Comparison of ENCODE assay signal across 8 mouse cellular contexts in the genomic region with DNA sequence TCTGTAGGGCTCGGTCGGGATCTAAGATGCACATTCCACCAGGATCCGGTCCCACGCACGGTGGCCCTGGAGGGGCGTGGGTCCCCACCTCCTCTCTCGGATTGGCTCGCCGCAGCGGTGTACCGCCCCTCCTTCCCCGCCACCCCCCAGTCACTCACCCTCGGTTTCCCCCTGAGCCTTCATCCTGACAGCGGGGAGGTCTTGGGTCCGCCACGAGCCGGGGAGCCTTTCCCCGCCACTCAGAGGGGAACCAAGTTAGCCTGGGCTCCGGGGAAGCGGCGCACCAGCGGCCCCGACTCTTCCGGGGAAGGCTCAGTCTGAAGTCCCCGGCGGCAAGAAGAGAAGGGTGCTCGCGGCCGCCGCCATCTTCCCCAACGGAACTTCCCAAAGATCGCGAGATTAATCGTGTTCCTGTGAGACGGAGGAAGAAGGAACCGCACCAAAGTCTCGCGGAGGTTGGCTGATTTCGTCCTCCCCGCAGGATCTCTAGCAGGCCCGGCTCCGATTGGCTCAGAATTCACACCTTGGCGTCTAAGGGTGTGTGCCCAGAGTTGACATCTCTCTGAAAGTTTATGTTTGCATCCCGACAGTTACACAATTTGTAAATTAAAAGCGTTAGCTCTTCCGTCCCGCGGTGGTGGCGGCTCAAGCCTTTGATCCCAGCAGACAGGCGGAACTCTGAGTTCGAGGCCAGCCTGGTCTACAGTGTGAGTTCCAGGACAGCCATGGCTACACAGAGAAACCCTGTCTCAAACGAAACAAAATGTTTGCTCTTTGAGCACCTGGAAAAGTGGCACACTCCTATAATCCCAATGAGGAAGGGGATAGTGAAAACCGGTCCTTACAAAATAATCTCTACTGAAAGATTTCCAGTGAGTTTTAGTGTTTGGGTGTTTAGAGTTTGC. TPM values are rescaled to one million over a fixed set of nuclear protein-coding genes. Genes with fewer than 3 reads are reported as not detected.
DNase-seq lines count a peak whose midpoint lies in the region; ATAC-seq and TF ChIP-seq lines count a peak whose summit lies in the region.

Gene Med1 (minus strand): TSS at position 393 of the 905 bp plus-strand sequence.

- TF ChIP-seq POLR2A in testis, adult 2 months (IDR thresholded peaks at IDR 0.05; ENCODE audit: control insufficient read depth, low read depth, low read length) = peak; percentile 91

- peak within 1 kb of the TSS; percentile 97 for H3K4me3 ChIP-seq in E14TG2a.4 (replicated peaks; ENCODE audit: low read length)
- H3K4me3 ChIP-seq in forebrain, embryonic 12.5 days (replicated peaks) = peak within 1 kb of the TSS; percentile 82
- peak within 1 kb of the TSS; percentile 96 for H3K4me3 ChIP-seq in heart, postnatal 0 days (ENCODE audit: low read depth, low read length)
- peak within 1 kb of the TSS; percentile 76 for H3K4me3 ChIP-seq in liver, embryonic 16.5 days (ENCODE audit: low read depth, low read length)
- peak within 1 kb of the TSS; percentile 80 for H3K4me3 ChIP-seq in neural tube, embryonic 13.5 days
- H3K4me3 ChIP-seq in testis, adult 2 months (ENCODE audit: control insufficient read depth, low read depth, low read length) = peak within 1 kb of the TSS; percentile 82

- no peak for TF ChIP-seq CTCF in E14TG2a.4 (conservative IDR thresholded peaks at IDR 0.05; ENCODE audit: low read length)
- no peak for TF ChIP-seq CTCF in heart, postnatal 0 days (IDR thresholded peaks at IDR 0.05; ENCODE audit: low read depth)
- no peak for TF ChIP-seq CTCF in testis, adult 2 months (IDR thresholded peaks at IDR 0.05; ENCODE audit: control insufficient read depth, insufficient read depth, insufficient replicate concordance, low read depth, low read length)

- WGBS in forebrain, embryonic 12.5 days = under 1% methylated on average over 51 of the region's 53 CpGs
- under 1% methylated on average over 50 of the region's 53 CpGs for WGBS in heart, postnatal 0 days
- under 1% methylated on average over 53 of the region's 53 CpGs for WGBS in liver, embryonic 16.5 days (ENCODE audit: insufficient replicate concordance)
- under 1% methylated on average over 53 of the region's 53 CpGs for WGBS in neural tube, embryonic 13.5 days

- ATAC-seq in forebrain, embryonic 12.5 days (ENCODE audit: low FRiP score) = peak; percentile 95
- ATAC-seq in heart, postnatal 0 days (ENCODE audit: insufficient read depth, low read depth) = peak; percentile 93
- ATAC-seq in liver, embryonic 16.5 days (ENCODE audit: low read depth) = peak; percentile 98
- peak; percentile 98 for ATAC-seq in neural tube, embryonic 13.5 days (ENCODE audit: low read depth)

- DNase-seq in c-Kit-positive CD71-positive TER-119-positive erythroid progenitor cells, embryonic 14.5 days (ENCODE audit: low spot score) = peak; percentile 97
- peak; percentile 98 for DNase-seq in heart, postnatal 0 days (ENCODE audit: low spot score)
- peak; percentile 91 to 95 for DNase-seq in kidney, postnatal 4 days

- H3K4me1 ChIP-seq in E14TG2a.4 (replicated peaks; ENCODE audit: low read depth, low read length) = peaks cover 48% of the 10 kb centered on the region
- H3K4me1 ChIP-seq in forebrain, embryonic 12.5 days = peaks cover 14% of the 10 kb centered on the region
- peaks cover 17% of the 10 kb centered on the region for H3K4me1 ChIP-seq in heart, postnatal 0 days (ENCODE audit: control insufficient read depth, insufficient read depth)
- H3K4me1 ChIP-seq in liver, embryonic 16.5 days (ENCODE audit: control insufficient read depth, low read depth, low read length) = peaks cover 15% of the 10 kb centered on the region
- H3K4me1 ChIP-seq in neural tube, embryonic 13.5 days (replicated peaks) = peaks cover 20% of the 10 kb centered on the region
- H3K4me1 ChIP-seq in testis, adult 2 months (ENCODE audit: control insufficient read depth, insufficient read depth, low read length) = no peaks in the 10 kb centered on the region

- peak within 1 kb of the TSS; percentile 80 for H3K9ac ChIP-seq in forebrain, embryonic 12.5 days
- peak within 1 kb of the TSS; percentile 92 for H3K9ac ChIP-seq in heart, postnatal 0 days (replicated peaks; ENCODE audit: low read depth, low read length)
- H3K9ac ChIP-seq in liver, embryonic 16.5 days (ENCODE audit: low read depth, low read length) = peak within 1 kb of the TSS; percentile 80
- peak within 1 kb of the TSS; percentile 89 for H3K9ac ChIP-seq in neural tube, embryonic 13.5 days

- H3K36me3 ChIP-seq in E14TG2a.4 (ENCODE audit: insufficient read depth, low read length) = peaks cover 35% of the 10 kb centered on the region
- peaks cover 17% of the 10 kb centered on the region for H3K36me3 ChIP-seq in forebrain, embryonic 12.5 days (replicated peaks)
- peaks cover 23% of the 10 kb centered on the region for H3K36me3 ChIP-seq in heart, postnatal 0 days (replicated peaks; ENCODE audit: control insufficient read depth, insufficient read depth, low read length)
- peaks cover 12% of the 10 kb centered on the region for H3K36me3 ChIP-seq in liver, embryonic 16.5 days (ENCODE audit: control insufficient read depth, insufficient read depth)
- H3K36me3 ChIP-seq in neural tube, embryonic 13.5 days = peaks cover 20% of the 10 kb centered on the region
- H3K36me3 ChIP-seq in testis, adult 2 months (ENCODE audit: control insufficient read depth, insufficient read depth, low read length) = no peaks in the 10 kb centered on the region; the same call in 1 of the 2 replicates

- no peaks in the 10 kb centered on the region for H3K9me3 ChIP-seq in E14TG2a.4 (ENCODE audit: low read length)
- H3K9me3 ChIP-seq in forebrain, embryonic 12.5 days = no peaks in the 10 kb centered on the region
- no peaks in the 10 kb centered on the region for H3K9me3 ChIP-seq in heart, postnatal 0 days (replicated peaks; ENCODE audit: control insufficient read depth, low read length)
- H3K9me3 ChIP-seq in liver, embryonic 16.5 days (replicated peaks; ENCODE audit: control insufficient read depth, low read length) = no peaks in the 10 kb centered on the region
- no peaks in the 10 kb centered on the region for H3K9me3 ChIP-seq in neural tube, embryonic 13.5 days

- peak within 1 kb of the TSS; percentile 72 for H3K4me2 ChIP-seq in forebrain, embryonic 12.5 days
- peak within 1 kb of the TSS; percentile 67 for H3K4me2 ChIP-seq in heart, postnatal 0 days (ENCODE audit: low read depth, low read length)
- H3K4me2 ChIP-seq in liver, embryonic 16.5 days (ENCODE audit: low read depth, low read length) = peak within 1 kb of the TSS; percentile 62
- H3K4me2 ChIP-seq in neural tube, embryonic 13.5 days = peak within 1 kb of the TSS; percentile 74

- peak within 1 kb of the TSS; percentile 93 for H3K27ac ChIP-seq in forebrain, embryonic 12.5 days
- H3K27ac ChIP-seq in heart, postnatal 0 days (ENCODE audit: low read depth) = peak within 1 kb of the TSS; percentile 96
- H3K27ac ChIP-seq in liver, embryonic 16.5 days (ENCODE audit: low read length) = peak within 1 kb of the TSS; percentile 85
- peak within 1 kb of the TSS; percentile 92 for H3K27ac ChIP-seq in neural tube, embryonic 13.5 days (replicated peaks)
- H3K27ac ChIP-seq in testis, adult 2 months (ENCODE audit: control insufficient read depth, insufficient read depth, low read depth, low read length) = peak within 1 kb of the TSS; percentile 88

- H3K27me3 ChIP-seq in E14TG2a.4 (ENCODE audit: insufficient read depth, low read length) = no peaks in the 10 kb centered on the region
- H3K27me3 ChIP-seq in forebrain, embryonic 12.5 days = peaks cover 2% of the 10 kb centered on the region; the same call in 1 of the 2 replicates
- H3K27me3 ChIP-seq in heart, postnatal 0 days (ENCODE audit: control insufficient read depth, insufficient read depth, low read length) = no peaks in the 10 kb centered on the region
- no peaks in the 10 kb centered on the region for H3K27me3 ChIP-seq in liver, embryonic 16.5 days (ENCODE audit: control insufficient read depth, insufficient read depth, low read depth, low read length)
- H3K27me3 ChIP-seq in neural tube, embryonic 13.5 days = 0 out of 2 replicates have a peak, but pooled peaks cover 8% of the 10 kb centered on the region
- H3K27me3 ChIP-seq in testis, adult 2 months (ENCODE audit: control insufficient read depth, insufficient read depth, low read length) = no peaks in the 10 kb centered on the region

- peak; percentile 87; the same call in 1 of the 2 replicates for TF ChIP-seq EP300 in heart, postnatal 0 days (IDR thresholded peaks at IDR 0.05; ENCODE audit: low read depth)

RNA-seq across cellular contexts. Expression of gene Med1, which starts in this region (rescaled TPM):
- 68.7 and 79.9 TPM in 2 replicates for polyA plus RNA-seq in forebrain, embryonic 12.5 days (2016; fragmentation: Nextera tagmentation; extraction: Ambion mirVana)
- 29.2 and 41.4 TPM in 2 replicates for total RNA-seq in heart, postnatal 0 days (2014; rRNA removed; ENCODE audit: low replicate concordance)
- 36.7 and 38.1 TPM in 2 replicates for polyA plus RNA-seq in heart, postnatal 0 days (2015; fragmentation: Nextera tagmentation; extraction: Ambion mirVana)
- 21.1 and 21.5 TPM in 2 replicates for polyA plus RNA-seq in liver, embryonic 16.5 days (2015; fragmentation: Nextera tagmentation; extraction: Ambion mirVana)
- 60.1 and 66.1 TPM in 2 replicates for polyA plus RNA-seq in neural tube, embryonic 13.5 days (2015; fragmentation: Nextera tagmentation; extraction: Ambion mirVana)
- polyA plus RNA-seq in testis, adult 2 months (2012; rRNA removed) = 41.1 and 53.7 TPM in 2 replicates

Comparison
In these comparisons a context has a peak if more than half of its experiments do, and no peak if none do; other contexts are left out.
1. Peak in every context shown above with its lines: DNase-seq, ATAC-seq, H3K4me3 ChIP-seq and H3K27ac ChIP-seq.